ENCODE assay signal across 14 mouse cellular contexts in the genomic region with DNA sequence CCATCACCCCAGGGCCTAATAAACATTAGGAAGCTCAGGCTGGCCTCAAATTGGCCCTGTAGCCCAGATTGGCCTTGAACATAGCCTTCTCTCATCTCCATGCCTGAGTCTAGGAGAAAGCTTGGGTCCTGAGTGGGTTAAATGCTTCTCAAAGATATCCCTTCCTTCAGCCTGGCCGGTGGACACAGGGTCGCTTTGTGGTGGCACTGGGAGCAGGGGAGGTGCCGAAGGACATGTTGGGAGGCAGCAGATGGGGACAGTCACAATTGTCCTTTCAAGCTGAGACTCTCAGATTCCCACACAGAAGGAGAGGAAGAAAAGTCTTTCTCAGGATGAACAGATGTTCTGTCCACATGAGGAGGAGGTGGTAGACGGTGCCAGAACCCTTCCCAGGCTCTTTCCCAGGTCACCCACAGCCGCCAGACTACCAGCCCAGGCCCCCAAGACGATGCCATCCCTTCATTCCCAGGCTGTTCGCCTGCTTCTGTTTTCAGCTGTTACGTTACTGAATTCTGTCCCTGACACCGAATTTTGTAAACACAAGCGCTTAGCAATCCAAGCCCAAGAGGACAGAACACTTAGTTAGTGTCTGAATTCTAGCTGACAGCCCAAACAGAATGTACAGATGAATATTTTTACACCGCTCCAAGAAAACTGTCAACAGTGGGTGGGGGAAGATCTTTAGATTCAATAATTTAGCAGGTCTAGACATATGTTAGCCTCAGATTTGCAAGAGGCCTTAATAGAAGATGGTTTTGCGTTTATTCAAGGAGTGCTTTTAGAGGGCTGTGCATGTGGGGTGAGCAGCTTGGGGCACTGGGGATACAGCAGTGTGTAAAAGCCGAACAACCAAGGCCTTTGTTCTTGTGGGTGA. TPM values are rescaled to one million over a fixed set of nuclear protein-coding genes. Genes with fewer than 3 reads are reported as not detected.
A peak's percentile ranks its signal among the peaks of the same experiment; 100 is the strongest.
DNase-seq lines count a peak whose midpoint lies in the region; ATAC-seq and TF ChIP-seq lines count a peak whose summit lies in the region.
"Had no signal": no experiment of that assay in that cellular context is flagged by ENCODE, and none has a peak within 500 bp of the region (broad histone marks: within the 10 kb centered on the region; RNA-seq: fewer than 3 reads in every experiment).

No protein-coding gene starts in this region.

- no peaks in the 10 kb centered on the region for H3K36me3 ChIP-seq in stomach, embryonic 16.5 days (ENCODE audit: control insufficient read depth, insufficient read depth, low read length)
- H3K36me3 ChIP-seq: limb, embryonic 15.5 days had no signal

- no peak overlapping the region for H3K9ac ChIP-seq in stomach, embryonic 16.5 days (ENCODE audit: low read length)
- H3K9ac ChIP-seq: limb, embryonic 15.5 days had no signal

- no peak for ATAC-seq in stomach, embryonic 16.5 days (ENCODE audit: insufficient read depth, low FRiP score)

- no peak overlapping the region for H3K4me3 ChIP-seq in gastrocnemius, adult 2 months
- H3K4me3 ChIP-seq in stomach, embryonic 16.5 days (replicated peaks; ENCODE audit: low read length): no peak overlapping the region
- H3K4me3 ChIP-seq: limb, embryonic 15.5 days; myocyte had no signal

- peak overlapping the region; percentile 2 for H3K27ac ChIP-seq in gastrocnemius, adult 2 months
- peak overlapping the region; percentile 20 for H3K27ac ChIP-seq in stomach, embryonic 16.5 days (ENCODE audit: low read length)
- H3K27ac ChIP-seq: limb, embryonic 15.5 days had no signal

- no peak for TF ChIP-seq CTCF in gastrocnemius, adult 2 months (IDR thresholded peaks at IDR 0.05)

- H3K9me3 ChIP-seq in stomach, embryonic 16.5 days (replicated peaks; ENCODE audit: control insufficient read depth, low read length): no peaks in the 10 kb centered on the region
- H3K9me3 ChIP-seq: limb, embryonic 15.5 days had no signal

- H3K27me3 ChIP-seq in stomach, embryonic 16.5 days (ENCODE audit: control insufficient read depth, insufficient read depth, low read length): no peaks in the 10 kb centered on the region
- H3K27me3 ChIP-seq: limb, embryonic 15.5 days had no signal

- 52% methylated on average over 13 of the region's 13 CpGs for WGBS in stomach, embryonic 16.5 days

- DNase-seq in gastrocnemius, adult 2 months: no peak
- DNase-seq in gastrocnemius, postnatal 4 days (ENCODE audit: low spot score in 2 of 2): no peak
- peak; percentile 68 for DNase-seq in right cerebral cortex, adult 18-20 months
- no peak for DNase-seq in right cerebral cortex, postnatal 14 days
- peak; percentile 23 to 63 for DNase-seq in left cerebral cortex, adult 18-20 months (ENCODE audit: low spot score in 2 of 2)
- DNase-seq in ovary, postnatal 36 days (ENCODE audit: low spot score): no peak
- no peak for DNase-seq in embryo, embryonic 11 days
- DNase-seq: kidney, postnatal 10 days; lung, postnatal 14 days; retina, postnatal 1 day had no signal

- intact Hi-C loops in gastrocnemius, adult 2 months (cut with DNase I): no loop called here

- peaks cover 6% of the 10 kb centered on the region; the same call in 1 of the 2 replicates for H3K4me1 ChIP-seq in stomach, embryonic 16.5 days (ENCODE audit: control insufficient read depth, insufficient read depth, low read length)

- H3K4me2 ChIP-seq in stomach, embryonic 16.5 days (ENCODE audit: low read depth, low read length): no peak overlapping the region
- H3K4me2 ChIP-seq: heart, embryonic 11.5 days; limb, embryonic 15.5 days had no signal

RNA-seq across cellular contexts. Expression of gene Tmem117, which starts 23.2 kb away (rescaled TPM):
- total RNA-seq in gastrocnemius, adult 2 months (2021): 10 to 100 TPM; 16.9 to 19.2 TPM
- total RNA-seq in gastrocnemius, postnatal 4 days (2021): 10 to 100 TPM; 28.0 to 29.7 TPM
- 1 to 10 TPM; 5.8 to 7.2 TPM for total RNA-seq in left cerebral cortex, adult 18-20 months (2021)
- polyA plus RNA-seq in stomach, embryonic 16.5 days (2015; fragmentation: Nextera tagmentation; extraction: Ambion mirVana): 3.8 and 4.6 TPM in 2 replicates

Comparison
In these comparisons a context has a peak if more than half of its experiments do, and no peak if none do; other contexts are left out.
1. DNase-seq: peak in right cerebral cortex, adult 18-20 months (single experiment) and left cerebral cortex, adult 18-20 months (2 of 2); none in gastrocnemius, adult 2 months (single experiment), gastrocnemius, postnatal 4 days (0 of 2), right cerebral cortex, postnatal 14 days (single experiment), ovary, postnatal 36 days (single experiment) and embryo, embryonic 11 days (single experiment).